Mouse (Mus musculus) cerebellum, adult (tissue): Measurements from ENCODE around the gene Txndc16.

ENCODE experiments used
- ATAC-seq: cut with Nextera tagmentation; 2 replicates; pipeline ENCODE4 v1.9.2; 2017; ENCODE audit warnings: mild to moderate bottlenecking, moderate library complexity, mixed read lengths; ENCODE audit not compliant: insufficient number of reproducible peaks, low FRiP score, low TSS enrichment

Txndc16 gene

DNA sequence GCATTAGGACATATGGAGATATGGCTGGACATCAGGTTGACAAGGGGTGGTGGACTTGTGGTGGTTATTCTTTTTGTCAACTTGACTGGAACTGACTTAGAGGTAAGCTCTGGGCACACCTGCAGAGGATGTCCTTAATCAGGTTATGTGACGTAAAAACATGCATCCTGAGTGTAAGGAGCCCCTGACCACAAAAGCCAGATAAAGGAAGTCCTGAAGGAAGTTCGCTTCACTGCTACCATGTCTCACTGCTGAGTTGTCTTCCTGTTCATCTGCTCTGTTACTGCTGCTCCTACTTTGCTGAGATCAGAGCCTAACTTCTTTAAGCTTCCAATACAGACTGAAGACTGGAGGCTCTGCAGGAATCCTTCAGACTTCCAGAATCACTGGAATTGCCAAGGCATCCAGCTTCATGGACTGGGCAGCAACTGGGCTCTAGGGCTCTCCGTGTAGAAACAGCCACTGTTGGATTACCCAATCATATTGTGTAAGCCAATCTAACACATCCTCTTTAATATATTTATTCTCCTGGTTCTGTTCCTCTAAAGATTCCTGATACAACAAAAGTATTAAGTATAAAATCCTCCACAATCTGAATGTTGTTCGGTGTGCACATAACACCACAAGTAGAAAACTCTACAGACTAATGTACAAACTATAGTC lies 64.5 kb downstream of the Txndc16 start:
- no peak for ATAC-seq

DNA sequence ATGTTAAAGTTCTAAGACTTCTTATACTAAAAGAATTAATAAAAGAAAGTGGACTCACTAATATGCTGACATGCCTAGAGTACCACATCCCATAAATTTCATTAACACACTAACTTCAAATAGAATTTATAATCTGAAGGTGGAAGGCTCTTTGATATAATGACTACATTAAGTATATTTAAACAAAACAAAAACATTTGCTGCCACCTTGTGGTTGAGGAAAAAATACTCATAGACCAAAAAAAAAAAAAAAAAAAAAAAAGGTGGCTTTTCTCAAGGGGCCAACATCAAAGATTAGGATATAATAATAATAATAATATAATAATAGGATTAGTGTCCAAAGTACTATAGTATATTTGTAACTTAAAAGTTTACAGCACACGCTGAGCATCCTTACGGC lies 66.9 kb downstream of the Txndc16 start:
- ATAC-seq = no peak

DNA sequence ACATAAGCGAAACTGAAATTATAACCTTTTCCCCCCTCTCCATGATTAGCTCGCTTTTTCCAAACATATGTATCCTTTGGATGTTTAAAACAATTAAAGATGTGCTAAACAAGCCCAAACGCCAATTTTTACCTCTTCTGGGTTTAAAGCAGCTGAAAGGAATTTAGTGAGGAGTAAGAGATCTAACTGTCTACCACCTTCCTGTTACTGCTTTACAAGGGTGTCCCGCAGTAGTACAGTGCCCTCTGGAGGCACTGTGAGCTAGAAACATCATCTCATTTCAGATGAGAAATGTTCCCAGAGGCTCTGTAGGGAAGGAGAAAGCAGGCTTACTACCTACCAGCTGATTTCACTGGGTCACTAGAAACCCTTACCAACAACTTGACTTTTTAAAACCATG lies 77.6 kb downstream of the Txndc16 start:
- no peak; the same call in 1 of the 2 replicates for ATAC-seq

DNA sequence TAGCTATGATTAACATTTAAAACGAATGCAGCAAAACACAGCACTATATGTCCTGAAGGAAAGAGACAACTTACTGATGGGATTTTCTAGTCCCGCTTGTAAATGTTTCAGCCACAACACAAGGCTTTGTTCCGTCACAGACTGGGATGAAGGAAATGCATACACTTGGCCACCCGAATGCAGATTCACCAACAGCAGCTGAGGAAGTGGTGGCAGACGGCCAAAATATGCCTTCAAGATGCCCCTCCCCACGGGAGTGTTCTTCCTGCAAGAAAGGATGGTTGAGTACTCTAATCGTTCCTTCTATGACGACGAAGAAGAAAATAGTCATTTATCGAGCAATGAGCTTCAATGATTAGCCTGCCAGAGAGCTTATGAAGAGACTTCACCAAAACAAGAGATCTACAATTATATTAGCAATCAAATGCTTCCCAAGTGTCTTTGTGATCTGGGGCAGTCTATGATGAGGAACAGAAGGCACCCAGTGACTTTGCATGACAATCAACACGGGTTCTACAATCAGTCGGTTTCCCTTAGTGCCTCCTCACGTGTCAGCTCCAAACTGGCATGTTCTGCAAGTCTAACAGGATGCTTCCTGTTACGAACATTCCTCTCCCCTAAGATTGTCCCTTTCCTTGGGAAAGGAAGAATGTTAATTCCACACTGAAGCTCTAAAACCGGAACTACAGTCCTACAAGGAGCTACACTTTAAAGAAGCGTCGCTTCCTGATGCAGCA lies 79.6 kb downstream of the Txndc16 start:
- no peak for ATAC-seq

DNA sequence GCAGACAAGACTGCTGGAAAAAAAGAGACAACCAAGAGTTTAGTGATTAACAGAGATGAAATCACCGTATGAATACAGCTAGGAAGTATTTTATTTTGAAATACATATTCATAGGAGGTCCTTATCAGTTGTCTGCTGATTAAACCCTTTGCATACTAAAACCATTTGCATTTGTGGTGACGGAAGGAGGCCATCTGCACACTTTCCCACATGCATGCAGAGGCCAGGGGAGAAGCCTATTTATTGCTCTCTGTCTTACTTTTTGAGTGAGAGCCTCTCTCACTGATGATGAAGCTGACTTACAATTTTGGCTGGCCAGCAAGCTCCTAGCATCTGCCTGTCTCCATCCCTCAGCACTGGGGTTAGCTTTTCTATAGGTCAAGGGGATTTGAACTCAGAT lies 84.2 kb downstream of the Txndc16 start:
- ATAC-seq = no peak

- ATAC-seq = no peak
These were observed 84.6 kb downstream of the Txndc16 start for GRCm38 (mm10) chr14:45135560-45135959.

- ATAC-seq = no peak
These were observed 101.8 kb downstream of the Txndc16 start for GRCm38 (mm10) chr14:45118359-45118758.

GRCm38 (mm10) chr14:45102201-45102600 lies 117.9 kb downstream of the Txndc16 start:
- no peak for ATAC-seq

DNA sequence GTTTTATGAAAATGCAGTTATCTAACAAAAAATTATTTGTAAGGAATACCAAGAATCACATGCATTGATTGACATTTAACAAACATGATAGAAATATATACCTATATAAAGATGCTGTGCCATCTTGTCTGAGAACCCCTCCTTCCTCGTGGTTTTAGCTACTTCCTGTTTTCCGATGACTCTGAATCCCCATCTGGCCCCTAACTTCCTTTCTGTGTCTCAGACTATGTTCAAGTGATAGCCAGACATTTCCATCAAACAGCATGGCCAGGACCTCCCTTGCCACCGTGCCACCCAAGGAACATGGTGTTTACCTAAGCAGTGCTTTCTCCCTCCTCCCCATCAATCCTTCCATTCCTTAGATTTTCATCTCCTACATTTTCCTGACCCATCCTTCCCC lies 127.8 kb downstream of the Txndc16 start:
- no peak for ATAC-seq

GRCm38 (mm10) chr14:45090011-45090410 lies 130.1 kb downstream of the Txndc16 start:
- no peak for ATAC-seq

GRCm38 (mm10) chr14:45085651-45086425 lies 134.3 kb downstream of the Txndc16 start:
- ATAC-seq = no peak

- ATAC-seq = no peak
These were observed 135.4 kb downstream of the Txndc16 start for GRCm38 (mm10) chr14:45084656-45085280.

GRCm38 (mm10) chr14:45083540-45083939 lies 136.6 kb downstream of the Txndc16 start:
- ATAC-seq = no peak
